Comparison of ENCODE assay signal across 1 mouse cellular context in genomic region chr7:45873061-45873947, GRCm38 (mm10).
TF ChIP-seq lines count a peak whose summit lies in the region.

No protein-coding gene starts in this region.

TF ChIP-seq in CH12.LX, 34 proteins besides CTCF, POLR2A, EP300 and RAD21:
- TF ChIP-seq SMC3 (IDR thresholded peaks at IDR 0.05; ENCODE audit: low read depth, low read length) (no peak), E2F4 (IDR thresholded peaks at IDR 0.05; ENCODE audit: insufficient replicate concordance, low read depth, low read length) (no peak), ZNF384 (IDR thresholded peaks at IDR 0.05; ENCODE audit: low read depth, low read length) (no peak), NRF1 (IDR thresholded peaks at IDR 0.05; ENCODE audit: low read depth, low read length) (no peak), BHLHE40 (IDR thresholded peaks at IDR 0.05; ENCODE audit: low read depth, low read length) (0 out of 2 replicates have a peak, but pooled peaks have one; percentile 6), KAT2A (IDR thresholded peaks at IDR 0.05; ENCODE audit: insufficient replicate concordance, low read length) (no peak), USF2 (conservative IDR thresholded peaks at IDR 0.05; ENCODE audit: low read depth, low read length) (no peak), MAZ (IDR thresholded peaks at IDR 0.05; ENCODE audit: low read depth, low read length) (0 out of 2 replicates have a peak, but pooled peaks have one; percentile 31), NELFE (IDR thresholded peaks at IDR 0.05; ENCODE audit: low read depth, low read length) (no peak), MYC (IDR thresholded peaks at IDR 0.05; ENCODE audit: low read depth, low read length) (no peak), IRF4 (IDR thresholded peaks at IDR 0.05; ENCODE audit: low read depth, low read length) (no peak; the same call in 1 of the 2 replicates), SIN3A (IDR thresholded peaks at IDR 0.05; ENCODE audit: low read length) (peak; percentile 71; the same call in 1 of the 2 replicates), CHD1 (IDR thresholded peaks at IDR 0.05; ENCODE audit: low read depth, low read length) (peak; percentile 94; the same call in 1 of the 2 replicates), CHD2 (IDR thresholded peaks at IDR 0.05; ENCODE audit: low read length) (no peak), GABPA (IDR thresholded peaks at IDR 0.05; ENCODE audit: insufficient replicate concordance, low read depth, low read length) (no peak), PAX5 (IDR thresholded peaks at IDR 0.05; ENCODE audit: low read length) (no peak), USF1 (IDR thresholded peaks at IDR 0.05; ENCODE audit: low read depth, low read length) (no peak), TBP (conservative IDR thresholded peaks at IDR 0.05; ENCODE audit: low read depth, low read length) (no peak), MXI1 (IDR thresholded peaks at IDR 0.05; ENCODE audit: low read depth, low read length) (no peak), TCF12 (IDR thresholded peaks at IDR 0.05; ENCODE audit: low read depth, low read length) (no peak), HCFC1 (IDR thresholded peaks at IDR 0.05; ENCODE audit: low read depth, low read length) (peak; percentile 53; the same call in 1 of the 2 replicates), MAFK (IDR thresholded peaks at IDR 0.05; ENCODE audit: insufficient replicate concordance, low read length) (no peak), ZKSCAN1 (IDR thresholded peaks at IDR 0.05; ENCODE audit: borderline replicate concordance, low read depth, low read length) (peak; percentile 24; the same call in 1 of the 2 replicates), ZC3H11A (IDR thresholded peaks at IDR 0.05; ENCODE audit: low read depth, low read length) (no peak), ELF1 (IDR thresholded peaks at IDR 0.05; ENCODE audit: low read depth, low read length) (no peak), ZMIZ1 (IDR thresholded peaks at IDR 0.05; ENCODE audit: low read depth, low read length) (no peak), JUND (conservative IDR thresholded peaks at IDR 0.05; ENCODE audit: low read depth, low read length) (no peak), ETS1 (conservative IDR thresholded peaks at IDR 0.05; ENCODE audit: low read depth, low read length) (no peak), JUN (IDR thresholded peaks at IDR 0.05; ENCODE audit: insufficient read depth, low read depth, low read length) (no peak), RCOR1 (conservative IDR thresholded peaks at IDR 0.05; ENCODE audit: low read depth, low read length) (no peak), MEF2A (IDR thresholded peaks at IDR 0.05; ENCODE audit: borderline replicate concordance, low read depth, low read length) (no peak), POLR2AphosphoS2 (IDR thresholded peaks at IDR 0.05; ENCODE audit: low read depth, low read length) (no peak), MAX (IDR thresholded peaks at IDR 0.05; ENCODE audit: low read length) (no peak), UBTF (IDR thresholded peaks at IDR 0.05; ENCODE audit: low read depth, low read length) (peak; percentile 100)
